Mouse (Mus musculus) limb, embryonic 15.5 days (tissue): ENCODE data around the gene Fgr. TPM values are rescaled to one million over a fixed set of nuclear protein-coding genes. Genes with fewer than 3 reads are reported as not detected.
A peak's percentile ranks its signal among the peaks of the same experiment; 100 is the strongest.

Experiments used
- ATAC-seq: fragments of 200-750 bp; cut with Nextera tagmentation; 2 replicates; pipeline ENCODE4 v1.8.0; 2017; ENCODE audit warnings: low read depth, moderate TSS enrichment; ENCODE audit not compliant: insufficient number of reproducible peaks, low FRiP score, low TSS enrichment
- H3K27ac ChIP-seq: fragments of 300-500 bp; sonication (generic); 2 replicates; pipeline ENCODE4 v1.5.1; 2015; ENCODE audit warnings: moderate library complexity, mild to moderate bottlenecking, inconsistent platforms
- H3K27me3 ChIP-seq: fragments of 300-500 bp; sonication (generic); 2 replicates; pipeline ENCODE4 v1.6.1; 2015; ENCODE audit warnings: inconsistent platforms
- H3K36me3 ChIP-seq: fragments of 300-500 bp; sonication (generic); 2 replicates; pipeline ENCODE4 v1.6.1; 2015; ENCODE audit warnings: inconsistent platforms
- H3K4me1 ChIP-seq: fragments of 300-500 bp; sonication (generic); 2 replicates; pipeline ENCODE4 v1.6.1; 2015; ENCODE audit warnings: inconsistent platforms
- H3K4me2 ChIP-seq: fragments of 300-500 bp; sonication (generic); 2 replicates; pipeline ENCODE4 v1.6.1; 2015; ENCODE audit warnings: mild to moderate bottlenecking, inconsistent platforms
- H3K4me3 ChIP-seq: fragments of 300-500 bp; sonication (generic); 2 replicates; pipeline ENCODE4 v1.5.1; 2015; ENCODE audit warnings: mild to moderate bottlenecking, inconsistent platforms
- H3K9ac ChIP-seq: fragments of 300-500 bp; sonication (generic); 2 replicates; pipeline ENCODE4 v1.6.1; 2015; ENCODE audit warnings: inconsistent platforms
- H3K9me3 ChIP-seq: fragments of 300-500 bp; sonication (generic); 2 replicates; pipeline ENCODE4 v1.6.1; 2016; ENCODE audit warnings: inconsistent platforms
- WGBS: fragments of 180-500 bp; shearing (Covaris S2); methylation state at CpG from one replicate; pipeline ENCODE4 v1.1.7; 2015; 5-methylcytosine and 5-hydroxymethylcytosine counted together
- polyA plus RNA-seq: library from polyadenylated mRNA; unstranded; fragments of >200 nt; fragmentation: Nextera tagmentation; extraction: Ambion mirVana; gene quantifications from 2 replicates; pipeline ENCODE4 v1.2.1, GENCODE M21; 2015

Fgr gene
- polyA plus RNA-seq, 1 experiment from 2014 or later = 0.36 TPM

DNA sequence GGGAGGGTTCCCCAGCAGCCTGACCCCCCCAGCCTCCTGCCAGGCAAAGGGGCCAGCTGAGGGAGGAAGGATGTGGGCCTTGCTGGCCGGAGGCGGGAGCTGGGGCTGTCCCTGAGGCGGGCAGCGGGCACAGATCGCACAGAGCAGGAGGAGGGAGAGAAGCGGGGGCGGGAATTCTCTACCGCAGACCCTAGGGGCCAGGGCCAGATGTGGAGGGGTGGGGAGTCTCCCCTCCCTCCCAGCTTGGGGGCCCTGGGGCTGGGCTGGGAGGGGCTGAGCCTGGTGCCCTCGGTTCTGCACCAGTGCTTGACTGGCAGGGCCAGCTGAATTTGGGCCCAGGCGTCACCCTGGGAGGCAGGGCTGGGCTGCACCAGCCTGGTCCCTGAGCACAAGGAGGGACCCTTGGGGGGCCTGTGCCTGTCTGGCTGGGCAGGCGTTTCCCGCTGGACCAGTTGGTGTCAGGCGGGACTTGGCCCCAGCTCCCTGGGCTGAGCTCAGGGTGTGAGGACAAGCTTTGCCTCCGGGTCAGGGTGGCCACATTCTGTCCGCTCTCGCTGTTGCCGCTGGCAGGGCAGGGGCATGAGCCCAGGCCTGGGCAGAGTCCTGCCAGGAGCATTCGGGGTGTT lies 39.5 kb downstream of the Fgr start:
- WGBS = 2% methylated on average over 17 of the region's 18 CpGs
- H3K27me3 ChIP-seq = peaks cover 13% of the 10 kb centered on the region
- ATAC-seq = peak; percentile 50

DNA sequence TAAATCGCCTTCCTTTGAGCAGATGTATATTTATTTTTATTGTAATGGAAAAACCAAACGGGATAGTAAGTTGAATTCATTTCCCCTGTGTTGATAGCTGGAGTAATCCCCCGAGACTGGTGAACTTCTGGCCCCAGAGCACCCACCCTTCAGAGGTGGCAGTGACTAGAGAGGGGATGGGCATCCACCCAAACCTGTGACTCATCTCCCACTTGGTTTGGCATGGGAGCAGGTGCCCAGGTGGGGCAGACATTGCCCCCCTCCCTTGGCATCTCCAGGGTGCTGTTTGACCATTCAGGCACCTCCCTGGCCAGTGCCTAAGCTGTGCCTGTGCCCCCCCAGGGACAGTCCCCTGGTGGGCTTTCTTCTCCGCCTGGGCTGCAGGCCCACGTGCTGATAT lies 40.2 kb downstream of the Fgr start:
- 16% methylated on average over 5 of the region's 5 CpGs for WGBS
- Histone ChIP-seq H3K4me1 (peaks cover 73% of the 10 kb centered on the region), H3K4me2 (peak overlapping the region; percentile 91), H3K36me3 (no peaks in the 10 kb centered on the region; the same call in 1 of the 2 replicates), H3K27ac (peak overlapping the region; percentile 98), H3K9me3 (no peaks in the 10 kb centered on the region), H3K27me3 (peaks cover 13% of the 10 kb centered on the region), H3K4me3 (peak overlapping the region; percentile 95), H3K9ac (peak overlapping the region; percentile 4; the same call in 1 of the 2 replicates)
- ATAC-seq = no peak

More for the DNA sequence above, 39.5 kb downstream of the Fgr start:
- Histone ChIP-seq H3K9ac (peak overlapping the region; percentile 95), H3K9me3 (no peaks in the 10 kb centered on the region), H3K4me3 (peak overlapping the region; percentile 95), H3K4me2 (peak overlapping the region; percentile 91), H3K36me3 (no peaks in the 10 kb centered on the region; the same call in 1 of the 2 replicates), H3K27ac (peak overlapping the region; percentile 98), H3K4me1 (peaks cover 66% of the 10 kb centered on the region)

DNA sequence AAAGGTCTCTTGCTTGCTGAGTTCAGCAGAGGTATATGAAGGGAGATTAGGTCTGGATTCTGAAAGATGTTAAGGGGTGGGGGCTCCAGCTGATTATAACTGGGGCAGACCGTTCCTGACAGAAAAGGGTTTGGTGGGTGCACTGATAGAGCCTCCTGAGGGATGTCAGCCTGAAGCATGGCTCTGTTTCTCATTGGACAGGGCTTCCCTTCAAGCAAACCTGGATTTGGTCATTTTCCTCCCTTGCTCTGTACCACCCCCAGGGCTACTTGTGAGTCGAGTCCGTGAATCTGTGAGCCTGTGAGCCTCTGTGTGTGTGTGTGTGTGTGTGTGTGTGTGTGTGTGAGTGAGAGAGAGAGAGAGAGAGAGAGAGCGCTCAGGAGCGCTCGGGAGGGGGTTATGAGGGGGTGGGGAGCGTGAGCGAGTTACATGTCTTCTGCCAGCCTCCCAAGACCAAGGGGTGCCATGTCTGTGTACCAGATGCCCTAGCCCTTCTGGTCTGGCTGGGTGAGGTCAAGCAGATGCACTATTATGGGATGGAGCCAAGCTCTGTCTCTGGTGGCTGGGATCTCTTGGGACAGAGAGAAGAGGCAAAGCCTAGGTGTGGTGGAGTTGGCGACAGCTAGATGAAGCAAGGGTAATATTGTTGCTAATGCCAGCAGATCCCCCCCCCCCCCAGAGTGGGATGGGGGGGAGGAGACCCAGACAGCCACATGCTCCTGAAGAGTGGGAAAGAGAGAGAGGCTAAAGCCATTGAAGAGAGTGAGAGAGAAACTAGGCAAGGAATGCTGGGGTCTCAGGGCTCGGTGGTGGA lies 41.2 kb downstream of the Fgr start:
- Histone ChIP-seq H3K9ac (no peak overlapping the region), H3K4me3 (peak overlapping the region; percentile 95; the same call in 1 of the 2 replicates), H3K27ac (peak overlapping the region; percentile 98), H3K4me2 (peak overlapping the region; percentile 91; the same call in 1 of the 2 replicates), H3K36me3 (no peaks in the 10 kb centered on the region; the same call in 1 of the 2 replicates), H3K27me3 (peaks cover 5% of the 10 kb centered on the region; the same call in 1 of the 2 replicates), H3K9me3 (no peaks in the 10 kb centered on the region), H3K4me1 (peaks cover 81% of the 10 kb centered on the region)
- no peak for ATAC-seq
- 26% methylated on average over 10 of the region's 10 CpGs for WGBS

DNA sequence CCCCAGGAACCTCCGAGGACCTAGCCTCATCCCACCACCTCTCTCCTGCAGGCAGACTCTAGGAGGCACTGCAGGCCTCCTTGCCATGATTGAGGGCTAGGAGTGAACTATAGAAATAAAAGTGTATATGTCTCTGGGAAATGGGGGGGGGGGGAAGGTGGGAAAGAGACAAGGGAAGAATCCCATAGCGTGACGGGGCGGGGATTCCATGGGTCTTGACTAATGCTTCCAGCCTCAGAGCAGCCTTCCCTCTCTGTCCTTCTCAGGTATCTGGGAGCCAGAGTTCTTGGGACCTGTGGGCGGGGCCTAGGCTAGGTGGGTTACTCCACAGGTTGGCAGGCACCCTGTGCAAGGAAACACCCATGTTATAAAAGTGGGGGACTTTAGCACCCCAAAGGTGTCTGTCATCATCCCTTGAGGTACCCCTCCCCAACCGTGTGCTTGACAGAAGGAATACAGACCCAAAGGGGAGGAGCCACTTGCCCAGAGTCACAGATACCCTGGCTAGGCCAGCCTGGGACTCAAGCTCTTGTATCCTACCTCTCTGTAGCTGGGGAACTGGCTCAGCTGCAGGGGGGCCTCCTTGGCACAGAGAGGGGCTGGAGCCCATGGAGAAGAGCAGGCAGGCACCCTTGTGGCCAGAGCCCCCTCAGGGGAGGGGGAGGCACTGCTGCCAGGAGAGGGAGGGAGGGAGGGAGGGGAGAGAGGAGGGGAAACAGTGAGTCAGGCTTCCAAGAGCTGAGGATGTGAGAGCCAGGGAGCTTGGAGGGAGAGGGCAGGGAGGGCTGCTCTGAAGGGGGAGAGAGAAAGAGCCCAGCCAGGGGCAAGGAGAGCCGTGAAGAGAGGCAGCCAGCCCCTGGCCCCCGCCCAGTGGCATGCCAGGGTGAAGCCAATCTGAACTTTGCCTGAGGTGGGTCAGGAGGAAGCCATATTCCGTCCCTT lies 42.1 kb downstream of the Fgr start:
- H3K36me3 ChIP-seq = no peaks in the 10 kb centered on the region; the same call in 1 of the 2 replicates
- no peaks in the 10 kb centered on the region for H3K9me3 ChIP-seq
- peak overlapping the region; percentile 98 for H3K27ac ChIP-seq
- H3K4me1 ChIP-seq = peaks cover 81% of the 10 kb centered on the region
- peak overlapping the region; percentile 95; the same call in 1 of the 2 replicates for H3K4me3 ChIP-seq
- no peak overlapping the region for H3K9ac ChIP-seq
- H3K27me3 ChIP-seq = no peaks in the 10 kb centered on the region
- 35% methylated on average over 8 of the region's 9 CpGs for WGBS
- H3K4me2 ChIP-seq = peak overlapping the region; percentile 91
- ATAC-seq = no peak

DNA sequence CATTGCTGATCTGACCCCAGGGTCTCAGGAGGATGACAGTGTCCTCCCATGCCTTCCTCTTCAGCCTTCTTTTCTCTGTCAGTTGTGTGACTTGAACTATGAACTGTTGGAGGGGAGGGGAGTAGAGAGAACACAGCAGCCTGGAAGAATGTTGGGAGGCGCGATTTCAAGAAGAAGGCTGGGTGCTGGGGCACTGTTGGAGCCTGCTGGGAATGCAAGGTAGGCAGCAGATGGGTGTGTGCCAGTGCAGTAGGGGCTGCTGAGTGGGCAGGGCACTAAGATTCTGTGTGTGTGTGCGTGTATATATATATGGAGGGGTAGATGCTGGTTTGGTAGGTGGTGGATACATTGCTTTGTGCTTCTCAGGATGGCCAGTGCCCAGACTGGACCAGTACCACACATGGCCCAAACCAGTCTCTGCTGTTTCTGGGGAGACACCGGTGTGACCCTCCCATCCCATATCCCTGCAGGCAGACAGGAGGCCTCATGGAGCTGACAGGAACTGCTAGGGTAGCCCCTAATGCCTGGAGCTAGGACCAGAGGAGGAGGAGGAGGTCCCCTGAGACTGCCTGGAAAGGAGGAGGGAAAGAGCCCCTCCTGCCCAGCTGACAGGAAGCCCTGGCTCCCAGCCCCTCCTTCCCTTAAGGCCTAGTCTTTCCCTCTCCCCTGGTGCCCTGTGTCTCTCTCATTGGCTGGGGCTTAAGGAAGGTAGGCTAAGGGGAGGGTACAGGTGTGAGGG lies 43.0 kb downstream of the Fgr start:
- Histone ChIP-seq H3K27ac (peak overlapping the region; percentile 98), H3K36me3 (no peaks in the 10 kb centered on the region; the same call in 1 of the 2 replicates), H3K4me3 (peak overlapping the region; percentile 9; the same call in 1 of the 2 replicates), H3K9me3 (no peaks in the 10 kb centered on the region), H3K27me3 (no peaks in the 10 kb centered on the region), H3K9ac (0 out of 2 replicates have a peak overlapping the region, but pooled peaks have one; percentile 10), H3K4me2 (peak overlapping the region; percentile 29), H3K4me1 (peaks cover 90% of the 10 kb centered on the region)
- no peak for ATAC-seq
- WGBS = 40% methylated on average over 4 of the region's 4 CpGs

DNA sequence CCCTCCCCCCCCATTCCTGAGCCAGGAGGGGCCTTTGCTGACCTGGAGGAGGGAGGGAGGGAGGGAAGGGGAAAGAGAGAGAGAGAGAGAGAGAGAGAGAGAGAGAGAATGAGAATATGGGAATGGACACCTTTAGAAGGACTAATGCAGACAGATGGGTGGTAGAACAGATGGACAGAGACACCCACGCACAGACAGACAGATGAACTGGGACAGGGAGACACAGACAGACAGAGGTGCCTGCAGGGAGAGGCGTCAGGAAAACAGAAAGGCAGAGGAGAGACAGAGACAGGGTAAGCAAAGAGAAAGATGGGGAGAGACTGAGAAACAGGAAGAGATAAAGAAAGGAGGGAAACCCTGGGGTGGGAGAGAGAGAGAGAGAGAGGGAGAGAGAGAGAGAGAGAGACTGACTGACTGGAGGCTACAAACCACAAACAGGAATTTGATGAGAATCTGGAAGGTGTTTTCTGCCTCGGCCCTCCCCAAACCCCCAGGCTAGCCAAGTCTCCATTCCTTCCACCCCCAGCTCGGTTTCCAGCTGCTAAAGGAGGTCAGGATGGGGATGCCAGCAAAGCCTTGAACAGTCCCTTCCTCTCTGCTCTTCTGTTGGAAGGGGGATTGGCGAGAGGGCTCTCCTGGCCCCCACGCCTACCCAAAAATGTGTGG lies 43.8 kb downstream of the Fgr start:
- peaks cover 98% of the 10 kb centered on the region for H3K4me1 ChIP-seq
- 0 out of 2 replicates have a peak overlapping the region, but pooled peaks have one; percentile 9 for H3K4me3 ChIP-seq
- peak overlapping the region; percentile 98 for H3K27ac ChIP-seq
- H3K4me2 ChIP-seq = 0 out of 2 replicates have a peak overlapping the region, but pooled peaks have one; percentile 7
- no peaks in the 10 kb centered on the region for H3K27me3 ChIP-seq
- 0 out of 2 replicates have a peak overlapping the region, but pooled peaks have one; percentile 10 for H3K9ac ChIP-seq
- WGBS = 44% methylated on average over 6 of the region's 6 CpGs
- ATAC-seq = no peak
- no peaks in the 10 kb centered on the region for H3K9me3 ChIP-seq
- H3K36me3 ChIP-seq = no peaks in the 10 kb centered on the region; the same call in 1 of the 2 replicates

DNA sequence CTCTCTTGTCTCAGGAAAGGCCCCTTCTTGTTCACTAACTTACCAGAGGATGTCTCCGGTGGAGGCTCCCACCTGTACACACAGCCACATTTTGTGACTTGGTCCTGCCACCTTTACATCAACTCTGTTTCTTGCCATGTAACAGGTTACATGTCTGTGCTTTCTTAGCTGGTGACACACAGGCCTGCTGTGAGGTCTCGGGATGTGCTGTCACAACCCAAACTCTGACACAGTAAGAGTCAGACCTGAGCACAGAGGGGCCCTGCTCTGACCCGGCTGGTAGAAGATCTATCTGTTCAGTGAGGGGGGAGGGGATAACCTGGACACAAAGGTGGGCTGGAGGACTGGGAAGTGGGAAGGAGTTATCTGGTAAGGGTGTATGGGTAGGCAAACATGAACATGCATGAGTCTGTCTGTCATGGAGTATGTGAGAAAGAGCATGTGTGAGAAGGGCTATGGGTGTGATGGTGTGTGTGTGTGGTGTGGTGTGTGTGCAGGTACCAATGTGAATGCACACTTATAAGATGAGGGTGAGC lies 44.4 kb downstream of the Fgr start:
- H3K4me3 ChIP-seq = no peak overlapping the region
- WGBS = 57% methylated on average over 3 of the region's 3 CpGs
- no peaks in the 10 kb centered on the region; the same call in 1 of the 2 replicates for H3K36me3 ChIP-seq
- H3K27me3 ChIP-seq = no peaks in the 10 kb centered on the region
- H3K9ac ChIP-seq = 0 out of 2 replicates have a peak overlapping the region, but pooled peaks have one; percentile 10
- peak overlapping the region; percentile 98 for H3K27ac ChIP-seq
- H3K4me2 ChIP-seq = no peak overlapping the region
- H3K9me3 ChIP-seq = no peaks in the 10 kb centered on the region
- no peak for ATAC-seq
- H3K4me1 ChIP-seq = peaks cover 99% of the 10 kb centered on the region

DNA sequence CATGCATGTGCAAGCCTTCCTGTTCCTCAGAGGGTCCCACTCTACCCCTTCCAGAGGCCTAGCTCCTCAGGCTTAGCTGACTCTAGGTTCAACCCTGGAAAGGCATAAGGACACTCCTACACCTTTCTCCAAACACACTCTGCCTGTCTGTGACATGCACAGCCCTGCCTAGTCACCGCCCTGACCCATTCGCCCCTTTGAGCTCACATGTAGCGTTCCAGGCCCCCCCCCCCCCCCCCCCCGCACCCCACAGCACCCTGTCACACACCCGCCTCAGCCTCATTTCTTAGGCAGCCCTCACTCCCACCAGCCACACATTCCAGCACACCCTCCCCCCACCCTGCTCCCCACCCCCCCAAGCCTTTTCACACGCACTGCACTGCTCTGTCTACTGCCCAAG lies 46.8 kb downstream of the Fgr start:
- Histone ChIP-seq H3K4me3 (no peak overlapping the region), H3K27ac (peak overlapping the region; percentile 82), H3K27me3 (no peaks in the 10 kb centered on the region), H3K9ac (no peak overlapping the region), H3K4me2 (peak overlapping the region; percentile 21), H3K4me1 (peaks cover 99% of the 10 kb centered on the region), H3K9me3 (no peaks in the 10 kb centered on the region), H3K36me3 (peaks cover 4% of the 10 kb centered on the region; the same call in 1 of the 2 replicates)
- ATAC-seq = no peak
- 29% methylated on average over 4 of the region's 6 CpGs for WGBS

DNA sequence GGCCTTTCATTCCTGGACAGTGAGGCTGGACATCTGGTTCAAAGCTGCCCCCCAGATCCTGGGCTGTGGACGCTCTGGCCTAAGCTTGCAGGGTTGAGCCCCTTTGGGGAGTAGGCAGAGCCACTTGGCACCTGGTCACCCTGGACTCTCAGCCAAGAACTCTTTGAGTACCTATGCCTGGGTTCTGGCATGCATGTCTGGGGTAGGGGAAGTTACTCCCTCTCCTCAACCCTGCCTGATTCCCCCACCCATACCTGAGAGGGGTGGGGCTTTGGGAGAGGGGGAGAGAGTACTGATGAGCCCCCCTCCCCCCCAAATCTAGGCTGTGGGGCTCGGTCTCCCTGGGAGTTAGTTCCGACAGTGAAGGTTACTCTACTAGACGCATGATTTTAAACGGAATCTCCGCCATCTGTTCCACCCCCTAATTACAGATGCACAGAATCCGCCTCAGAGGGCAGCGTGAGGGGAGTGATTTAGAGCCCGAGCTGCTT lies 47.3 kb downstream of the Fgr start:
- Histone ChIP-seq H3K27ac (peak overlapping the region; percentile 82), H3K4me3 (no peak overlapping the region)

DNA sequence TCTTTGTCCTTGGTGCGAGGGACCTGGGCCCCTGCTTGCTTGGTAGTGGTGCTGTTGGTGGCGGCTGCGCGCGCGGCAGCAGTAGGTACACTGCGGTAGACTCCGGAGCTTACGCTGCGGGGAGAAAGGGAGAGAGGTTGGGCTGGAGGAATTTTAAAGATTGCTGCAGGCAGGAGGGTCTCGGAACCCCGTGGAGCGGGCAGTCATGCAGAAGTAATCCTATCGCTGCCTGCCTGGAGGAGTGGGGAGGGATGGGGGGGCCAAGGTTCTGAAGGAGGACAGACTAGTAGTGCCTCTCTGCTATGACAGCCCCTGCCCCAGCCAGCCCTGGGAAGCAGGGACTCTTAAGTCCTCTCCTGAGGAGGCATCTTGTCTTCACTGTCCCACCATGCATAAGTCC lies 48.3 kb downstream of the Fgr start:
- Histone ChIP-seq H3K9ac (no peak overlapping the region; the same call in 1 of the 2 replicates), H3K27me3 (no peaks in the 10 kb centered on the region), H3K4me3 (peak overlapping the region; percentile 7; the same call in 1 of the 2 replicates), H3K4me2 (peak overlapping the region; percentile 21), H3K9me3 (no peaks in the 10 kb centered on the region), H3K27ac (peak overlapping the region; percentile 82; the same call in 1 of the 2 replicates), H3K36me3 (peaks cover 7% of the 10 kb centered on the region; the same call in 1 of the 2 replicates), H3K4me1 (peaks cover 99% of the 10 kb centered on the region)
- 23% methylated on average over 14 of the region's 14 CpGs for WGBS
- ATAC-seq = no peak

More for the DNA sequence above, 47.3 kb downstream of the Fgr start:
- H3K4me1 ChIP-seq = peaks cover 99% of the 10 kb centered on the region
- peaks cover 4% of the 10 kb centered on the region; the same call in 1 of the 2 replicates for H3K36me3 ChIP-seq
- ATAC-seq = no peak
- H3K9ac ChIP-seq = no peak overlapping the region; the same call in 1 of the 2 replicates
- H3K9me3 ChIP-seq = no peaks in the 10 kb centered on the region
- WGBS = 12% methylated on average over 9 of the region's 9 CpGs
- peak overlapping the region; percentile 21 for H3K4me2 ChIP-seq
- H3K27me3 ChIP-seq = no peaks in the 10 kb centered on the region
